9 mouse cellular contexts compared by ENCODE assay signal in the genomic region with DNA sequence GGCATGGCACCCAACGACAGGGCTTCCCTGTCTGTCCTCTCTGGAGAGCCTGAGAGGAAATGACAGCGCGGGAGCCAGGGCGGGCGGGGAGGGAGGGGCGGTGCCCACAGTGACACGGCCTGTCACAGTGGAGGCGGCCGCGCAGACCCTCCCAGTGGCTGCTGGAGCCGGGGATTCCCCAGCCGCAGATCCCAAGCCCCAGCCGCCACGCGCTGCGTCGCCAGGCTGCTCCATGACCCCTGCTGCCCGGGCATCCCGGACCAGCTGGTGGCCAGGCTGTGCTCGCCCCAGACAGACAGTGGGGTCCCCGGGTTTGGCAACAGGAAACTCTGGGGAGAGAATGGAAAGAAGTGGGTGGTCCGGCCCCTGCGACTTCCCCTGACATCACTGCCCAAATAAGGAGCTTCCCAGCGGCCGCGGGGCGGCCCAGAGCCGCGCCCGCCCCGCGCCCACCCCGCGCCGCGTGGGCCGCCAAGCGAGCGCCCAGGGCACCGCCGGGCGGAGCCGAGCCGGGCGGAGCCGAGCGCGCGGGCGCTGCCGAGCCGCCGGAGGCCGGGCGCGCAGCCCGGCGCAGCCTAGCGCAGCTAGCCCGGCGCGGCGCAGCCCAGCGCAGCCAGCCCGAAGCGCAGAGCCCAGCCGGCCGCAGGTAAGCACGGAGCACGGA. TPM values are rescaled to one million over a fixed set of nuclear protein-coding genes. Genes with fewer than 3 reads are reported as not detected.
A peak's percentile ranks its signal among the peaks of the same experiment; 100 is the strongest.
DNase-seq lines count a peak whose midpoint lies in the region; ATAC-seq lines count a peak whose summit lies in the region.
"Had no signal": no experiment of that assay in that cellular context is flagged by ENCODE, and none has a peak within 500 bp of the region (broad histone marks: within the 10 kb centered on the region; RNA-seq: fewer than 3 reads in every experiment).

No protein-coding gene starts in this region.

- ATAC-seq in inflammation-experienced regulatory T-cells, adult 6 months: peak; percentile 65
- peak; percentile 64 for ATAC-seq in megakaryocyte, adult 5-6 weeks (ENCODE audit: poor library complexity, severe bottlenecking)

- peak; percentile 70 for DNase-seq in R1 (ENCODE audit: low read depth, low spot score)
- peak; percentile 76 to 80 for DNase-seq in cerebellum, postnatal 25 days
- peak; percentile 34 for DNase-seq in gastrocnemius, postnatal 14 days
- peak; percentile 52 to 71 for DNase-seq in left cerebral cortex, postnatal 10 days (ENCODE audit: extremely low spot score in 1 of 2, low spot score in 2 of 2)
- peak; percentile 74 to 78 for DNase-seq in right cerebral cortex, postnatal 10 days (ENCODE audit: low spot score in 2 of 2)
- DNase-seq in urinary bladder, postnatal 36 days (ENCODE audit: low spot score in 2 of 2): peak; percentile 23

- intact Hi-C loops in gastrocnemius, postnatal 14 days (cut with DNase I; ENCODE audit: low total_unique reads): no loop called here
- intact Hi-C loops in left cerebral cortex, postnatal 10 days (cut with DNase I): loop anchor here (5.0 kb wide), 2 partner anchors 50 to 65 kb away; no protein-coding TSS in a partner anchor

RNA-seq across cellular contexts. Expression of a gene that starts 32.3 kb away (rescaled TPM):
- not detected for total RNA-seq in gastrocnemius, postnatal 14 days (2021)
- not detected for polyA plus RNA-seq in inflammation-experienced regulatory T-cells, adult 6 months (2017; shearing (Covaris generic))
- not detected for total RNA-seq in left cerebral cortex, postnatal 10 days (2021)
- not detected in 2 replicates for total RNA-seq in megakaryocyte, adult 5-6 weeks (2015)
- total RNA-seq in megakaryocyte, adult 5-6 weeks (2017): not detected in 2 replicates
- total RNA-seq: gastrocnemius, adult 8-10 months had no signal

Comparison
In these comparisons a context has a peak if more than half of its experiments do, and no peak if none do; other contexts are left out.
1. Peak in every context shown above with its lines: DNase-seq and ATAC-seq.
2. DNase-seq: peak in every context shown above with its lines; median percentile 78 in cerebellum, postnatal 25 days; 76 in right cerebral cortex, postnatal 10 days; 70 in R1; 62 in left cerebral cortex, postnatal 10 days; 34 in gastrocnemius, postnatal 14 days; 23 in urinary bladder, postnatal 36 days.